Mouse (Mus musculus) c-Kit-positive CD71-positive TER-119-negative erythroid progenitor cells, embryonic 14.5 days (primary cell): ENCODE measurements around the gene Smtn.

Experiments
- DNase-seq: peaks from one replicate; pipeline ENCODE4 v3.0.0-alpha.2; 2013; ENCODE audit warnings: low read depth

The Smtn gene

GRCm38 (mm10) chr11:3509181-3510085, 31.0 kb downstream of the Smtn start:
- no peak for DNase-seq

- DNase-seq, result no peak
Measured at GRCm38 (mm10) chr11:3508226-3508625, 32.2 kb downstream of the Smtn start.

- DNase-seq, result no peak
Measured at GRCm38 (mm10) chr11:3503755-3504693, 36.4 kb downstream of the Smtn start.

GRCm38 (mm10) chr11:3502459-3503072, 37.8 kb downstream of the Smtn start:
- no peak for DNase-seq

GRCm38 (mm10) chr11:3502057-3502456, 38.4 kb downstream of the Smtn start:
- no peak for DNase-seq

GRCm38 (mm10) chr11:3497296-3497695, 43.1 kb downstream of the Smtn start:
- DNase-seq, result no peak

GRCm38 (mm10) chr11:3496756-3497155, 43.7 kb downstream of the Smtn start:
- no peak for DNase-seq

- no peak for DNase-seq
Measured at GRCm38 (mm10) chr11:3495496-3495895, 44.9 kb downstream of the Smtn start.

- no peak for DNase-seq
Measured at GRCm38 (mm10) chr11:3494857-3495256, 45.6 kb downstream of the Smtn start.

GRCm38 (mm10) chr11:3492748-3493147, 47.7 kb downstream of the Smtn start:
- no peak for DNase-seq

- no peak for DNase-seq
Measured at GRCm38 (mm10) chr11:3489036-3489435, 51.4 kb downstream of the Smtn start.

GRCm38 (mm10) chr11:3487952-3488570, 52.4 kb downstream of the Smtn start, which contains the start of gene Pla2g3:
Gene Pla2g3, plus strand, starts transcription at chr11:3488284.
- DNase-seq, result no peak

GRCm38 (mm10) chr11:3486349-3486748, 54.1 kb downstream of the Smtn start:
- DNase-seq, result no peak

GRCm38 (mm10) chr11:3483980-3484642, 56.3 kb downstream of the Smtn start:
- no peak for DNase-seq

GRCm38 (mm10) chr11:3475489-3475888, 64.9 kb downstream of the Smtn start:
- no peak for DNase-seq

- no peak for DNase-seq
Measured at GRCm38 (mm10) chr11:3474480-3475115, 65.8 kb downstream of the Smtn start.

- DNase-seq, result peak; percentile 69
Measured at GRCm38 (mm10) chr11:3472484-3472883, 67.9 kb downstream of the Smtn start.

GRCm38 (mm10) chr11:3471448-3471850, 69.0 kb downstream of the Smtn start:
- DNase-seq, result no peak
